Mouse (Mus musculus) liver, adult 2 months (tissue): ENCODE measurements around the gene Snta1. TPM values are rescaled to one million over a fixed set of nuclear protein-coding genes. Genes with fewer than 3 reads are reported as not detected.

Source experiments
- DNase-seq: peaks from one replicate; pipeline ENCODE4 v3.0.0-alpha.2; 2011; ENCODE audit warnings: low read depth, low spot score; ENCODE audit errors: extremely low read depth
- H3K27ac ChIP-seq: fragments of 200-500 bp; replicated peaks from 2 replicates; pipeline ENCODE4 v1.5.1; 2012; ENCODE audit warnings: low read depth, mild to moderate bottlenecking, control low read depth, inconsistent platforms, low read length; ENCODE audit not compliant: insufficient read depth
- H3K27me3 ChIP-seq: fragments of 200-500 bp; 2 replicates; pipeline ENCODE4 v1.6.1; 2012; ENCODE audit warnings: mild to moderate bottlenecking, moderate library complexity, low read length, inconsistent platforms; ENCODE audit not compliant: control insufficient read depth, insufficient read depth
- H3K36me3 ChIP-seq: fragments of 200-500 bp; 2 replicates; pipeline ENCODE4 v1.6.1; 2012; ENCODE audit warnings: low read length, inconsistent platforms; ENCODE audit not compliant: control insufficient read depth, insufficient read depth
- H3K4me1 ChIP-seq: fragments of 200-500 bp; 2 replicates; pipeline ENCODE4 v1.6.1; 2011; ENCODE audit warnings: low read length; ENCODE audit not compliant: control insufficient read depth, insufficient read depth
- H3K4me3 ChIP-seq: fragments of 200-500 bp; 2 replicates; pipeline ENCODE4 v1.5.1; 2011; ENCODE audit warnings: low read depth, mild to moderate bottlenecking, control low read depth, low read length, moderate library complexity; ENCODE audit not compliant: insufficient read depth
- H3K79me2 ChIP-seq: fragments of 200-500 bp; 2 replicates; pipeline ENCODE4 v1.6.1; 2012; ENCODE audit warnings: inconsistent platforms, mild to moderate bottlenecking, low read length, moderate library complexity; ENCODE audit not compliant: control insufficient read depth, insufficient read depth
- H3K9ac ChIP-seq: fragments of 200-500 bp; 2 replicates; pipeline ENCODE4 v1.6.1; 2012; ENCODE audit warnings: low read depth, mild to moderate bottlenecking, control low read depth, inconsistent platforms, low read length
- CTCF ChIP-seq: fragments of 200-500 bp; IDR thresholded peaks from 2 replicates; pipeline ENCODE4 v1.5.1; 2011; ENCODE audit warnings: low read depth, low read length, control low read depth
- POLR2A ChIP-seq: fragments of 200-500 bp; IDR thresholded peaks from 2 replicates; pipeline ENCODE4 v1.6.1; 2011; ENCODE audit warnings: low read length, control low read depth; ENCODE audit not compliant: insufficient read depth; ENCODE audit errors: extremely low read depth
- WGBS: fragments of 180-500 bp; shearing (Covaris S2); methylation state at CpG from one replicate; pipeline ENCODE4 v1.1.7; 2018; 5-methylcytosine and 5-hydroxymethylcytosine counted together
- polyA plus RNA-seq: library from polyadenylated mRNA; depleted of rRNA; stranded (reverse); fragments of >200 nt; gene quantifications from 2 replicates; pipeline ENCODE4 v1.2.3, GENCODE M21; 2012
- total RNA-seq: library from RNA; depleted of rRNA; stranded (reverse); fragments of >200 nt; gene quantifications from 2 replicates; pipeline ENCODE4 v1.2.3, GENCODE M21; 2014

The Snta1 gene
- total and polyA plus RNA-seq, 2 experiments: 10.3 to 21.4 TPM

- H3K36me3 ChIP-seq: no peaks in the 10 kb centered on the region
- no peak overlapping the region for H3K9ac ChIP-seq
- 0 out of 2 replicates have a peak, but pooled peaks cover 2% of the 10 kb centered on the region for H3K4me1 ChIP-seq
- no peak overlapping the region; the same call in 1 of the 2 replicates for H3K4me3 ChIP-seq
- no peaks in the 10 kb centered on the region for H3K79me2 ChIP-seq
- no peak for DNase-seq
- H3K27ac ChIP-seq: no peak overlapping the region
- 50% methylated on average over 25 of the region's 25 CpGs for WGBS
- H3K27me3 ChIP-seq: no peaks in the 10 kb centered on the region
- TF ChIP-seq POLR2A (no peak), CTCF (no peak)
Observed at GRCm38 (mm10) chr2:154426188-154426904, 18.4 kb upstream of the Snta1 start.

- no peak for DNase-seq
- no peaks in the 10 kb centered on the region for H3K79me2 ChIP-seq
- no peak overlapping the region for H3K27ac ChIP-seq
- TF ChIP-seq POLR2A: no peak
- no peak for TF ChIP-seq CTCF
- H3K4me1 ChIP-seq: 0 out of 2 replicates have a peak, but pooled peaks cover 2% of the 10 kb centered on the region
- no peaks in the 10 kb centered on the region for H3K36me3 ChIP-seq
- no peak overlapping the region for H3K4me3 ChIP-seq
- WGBS: 96% methylated on average over 3 of the region's 3 CpGs
- H3K27me3 ChIP-seq: no peaks in the 10 kb centered on the region
- H3K9ac ChIP-seq: no peak overlapping the region
Observed at GRCm38 (mm10) chr2:154425522-154425921, 17.6 kb upstream of the Snta1 start.

GRCm38 (mm10) chr2:154423548-154423947 is 15.6 kb upstream of the Snta1 start:
- Histone ChIP-seq H3K27ac (no peak overlapping the region), H3K4me3 (no peak overlapping the region), H3K36me3 (no peaks in the 10 kb centered on the region), H3K79me2 (no peaks in the 10 kb centered on the region), H3K27me3 (no peaks in the 10 kb centered on the region), H3K4me1 (0 out of 2 replicates have a peak, but pooled peaks cover 2% of the 10 kb centered on the region), H3K9ac (no peak overlapping the region)
- WGBS: 63% methylated on average over 2 of the region's 2 CpGs
- no peak for DNase-seq
- TF ChIP-seq CTCF (no peak), POLR2A (no peak)

GRCm38 (mm10) chr2:154422181-154422580 is 14.3 kb upstream of the Snta1 start:
- Histone ChIP-seq H3K4me1 (no peaks in the 10 kb centered on the region), H3K79me2 (no peaks in the 10 kb centered on the region), H3K4me3 (no peak overlapping the region), H3K36me3 (no peaks in the 10 kb centered on the region), H3K9ac (no peak overlapping the region), H3K27ac (no peak overlapping the region), H3K27me3 (no peaks in the 10 kb centered on the region)
- 84% methylated on average over 5 of the region's 5 CpGs for WGBS
- TF ChIP-seq POLR2A (no peak), CTCF (no peak)
- DNase-seq: no peak

- Histone ChIP-seq H3K27me3 (no peaks in the 10 kb centered on the region), H3K36me3 (no peaks in the 10 kb centered on the region), H3K9ac (no peak overlapping the region), H3K79me2 (no peaks in the 10 kb centered on the region), H3K4me3 (no peak overlapping the region), H3K4me1 (no peaks in the 10 kb centered on the region), H3K27ac (no peak overlapping the region)
- no peak for DNase-seq
- TF ChIP-seq CTCF (no peak), POLR2A (no peak)
- 76% methylated on average over 7 of the region's 7 CpGs for WGBS
Observed at GRCm38 (mm10) chr2:154420942-154421731, 13.2 kb upstream of the Snta1 start.
